Mouse (Mus musculus): ENCODE results near the gene Rnf115. TPM values are rescaled to one million over a fixed set of nuclear protein-coding genes. Genes with fewer than 3 reads are reported as not detected.

Gene Rnf115
- polyA plus RNA-seq, 1 experiment from 2014 or later, result 59.6 TPM

GRCm38 (mm10) chr3:96812395-96813091 is 85.1 kb downstream of the Rnf115 start:
- H3K4me3 ChIP-seq, result 0 out of 2 replicates have a peak overlapping the region, but pooled peaks have one; percentile 15

GRCm38 (mm10) chr3:96813106-96813505 is 85.6 kb downstream of the Rnf115 start:
- 0 out of 2 replicates have a peak overlapping the region, but pooled peaks have one; percentile 37 for H3K4me3 ChIP-seq
- DNase-seq (ENCODE audit: low spot score), result peak; percentile 92
- 8% methylated on average over 9 of the region's 9 CpGs for WGBS

More at GRCm38 (mm10) chr3:96812395-96813091, 85.1 kb downstream of the Rnf115 start:
- WGBS, result 42% methylated on average over 20 of the region's 20 CpGs
- no peaks in the 10 kb centered on the region for H3K36me3 ChIP-seq
- no peaks in the 10 kb centered on the region for H3K9me3 ChIP-seq
- H3K27ac ChIP-seq, result no peak overlapping the region
- peaks cover 31% of the 10 kb centered on the region for H3K4me1 ChIP-seq
- peak; percentile 84 for DNase-seq (ENCODE audit: low spot score)
- H3K27me3 ChIP-seq (ENCODE audit: insufficient read depth, poor library complexity, severe bottlenecking), result peaks cover 9% of the 10 kb centered on the region

GRCm38 (mm10) chr3:96813591-96814244 is 86.3 kb downstream of the Rnf115 start:
- H3K27me3 ChIP-seq (ENCODE audit: insufficient read depth, poor library complexity, severe bottlenecking), result peaks cover 9% of the 10 kb centered on the region
- 29% methylated on average over 7 of the region's 7 CpGs for WGBS
- no peaks in the 10 kb centered on the region for H3K9me3 ChIP-seq
- peak overlapping the region; percentile 6; the same call in 1 of the 2 replicates for H3K27ac ChIP-seq
- peaks cover 24% of the 10 kb centered on the region for H3K4me1 ChIP-seq
- no peaks in the 10 kb centered on the region for H3K36me3 ChIP-seq
- DNase-seq (ENCODE audit: low spot score), result no peak
- peak overlapping the region; percentile 37; the same call in 1 of the 2 replicates for H3K4me3 ChIP-seq

More at GRCm38 (mm10) chr3:96813106-96813505, 85.6 kb downstream of the Rnf115 start:
- H3K4me1 ChIP-seq, result peaks cover 30% of the 10 kb centered on the region
- H3K9me3 ChIP-seq, result no peaks in the 10 kb centered on the region
- H3K27me3 ChIP-seq (ENCODE audit: insufficient read depth, poor library complexity, severe bottlenecking), result peaks cover 9% of the 10 kb centered on the region
- no peaks in the 10 kb centered on the region for H3K36me3 ChIP-seq
- 0 out of 2 replicates have a peak overlapping the region, but pooled peaks have one; percentile 6 for H3K27ac ChIP-seq

GRCm38 (mm10) chr3:96814342-96814741 is 86.9 kb downstream of the Rnf115 start:
- Histone ChIP-seq H3K4me3 (no peak overlapping the region), H3K4me1 (peaks cover 22% of the 10 kb centered on the region), H3K27me3 (ENCODE audit: insufficient read depth, poor library complexity, severe bottlenecking) (peaks cover 9% of the 10 kb centered on the region), H3K9me3 (no peaks in the 10 kb centered on the region), H3K36me3 (no peaks in the 10 kb centered on the region), H3K27ac (no peak overlapping the region; the same call in 1 of the 2 replicates)
- 23% methylated on average over 6 of the region's 6 CpGs for WGBS
- no peak for DNase-seq (ENCODE audit: low spot score)

GRCm38 (mm10) chr3:96820116-96820915 is 92.9 kb downstream of the Rnf115 start:
- 70% methylated on average over 6 of the region's 6 CpGs for WGBS

GRCm38 (mm10) chr3:96821581-96821980 is 94.1 kb downstream of the Rnf115 start:
- no peak overlapping the region for H3K4me3 ChIP-seq
- no peaks in the 10 kb centered on the region for H3K36me3 ChIP-seq
- WGBS, result 80% methylated on average over 4 of the region's 4 CpGs
- no peaks in the 10 kb centered on the region for H3K9me3 ChIP-seq
- no peaks in the 10 kb centered on the region for H3K27me3 ChIP-seq (ENCODE audit: insufficient read depth, poor library complexity, severe bottlenecking)
- H3K27ac ChIP-seq, result no peak overlapping the region
- DNase-seq (ENCODE audit: low spot score), result peak; percentile 51
- H3K4me1 ChIP-seq, result 0 out of 2 replicates have a peak, but pooled peaks cover 3% of the 10 kb centered on the region

More at GRCm38 (mm10) chr3:96820116-96820915, 92.9 kb downstream of the Rnf115 start:
- no peaks in the 10 kb centered on the region for H3K36me3 ChIP-seq
- no peak overlapping the region for H3K27ac ChIP-seq
- no peak overlapping the region for H3K4me3 ChIP-seq
- H3K27me3 ChIP-seq (ENCODE audit: insufficient read depth, poor library complexity, severe bottlenecking), result peaks cover 5% of the 10 kb centered on the region; the same call in 1 of the 2 replicates
- DNase-seq (ENCODE audit: low spot score), result peak; percentile 45
- no peaks in the 10 kb centered on the region for H3K9me3 ChIP-seq
- H3K4me1 ChIP-seq, result 0 out of 2 replicates have a peak, but pooled peaks cover 3% of the 10 kb centered on the region

- Histone ChIP-seq H3K27ac (no peak overlapping the region), H3K27me3 (ENCODE audit: insufficient read depth, poor library complexity, severe bottlenecking) (no peaks in the 10 kb centered on the region), H3K9me3 (no peaks in the 10 kb centered on the region), H3K36me3 (no peaks in the 10 kb centered on the region), H3K4me3 (no peak overlapping the region), H3K4me1 (0 out of 2 replicates have a peak, but pooled peaks cover 6% of the 10 kb centered on the region)
- 80% methylated on average over 3 of the region's 3 CpGs for WGBS
- DNase-seq (ENCODE audit: low spot score), result no peak
Observed at GRCm38 (mm10) chr3:96823701-96824100, 96.2 kb downstream of the Rnf115 start.

- H3K9me3 ChIP-seq, result no peaks in the 10 kb centered on the region
- peaks cover 5% of the 10 kb centered on the region; the same call in 1 of the 2 replicates for H3K27me3 ChIP-seq (ENCODE audit: insufficient read depth, poor library complexity, severe bottlenecking)
- no peaks in the 10 kb centered on the region for H3K36me3 ChIP-seq
- DNase-seq (ENCODE audit: low spot score), result no peak
- no peak overlapping the region for H3K4me3 ChIP-seq
- H3K27ac ChIP-seq, result no peak overlapping the region
- 83% methylated on average over 12 of the region's 12 CpGs for WGBS
- 0 out of 2 replicates have a peak, but pooled peaks cover 6% of the 10 kb centered on the region for H3K4me1 ChIP-seq
Observed at GRCm38 (mm10) chr3:96824614-96825013, 97.2 kb downstream of the Rnf115 start.

GRCm38 (mm10) chr3:96825261-96825660 is 97.8 kb downstream of the Rnf115 start:
- H3K9me3 ChIP-seq, result no peaks in the 10 kb centered on the region
- WGBS, result 50% methylated on average over 11 of the region's 11 CpGs
- H3K27ac ChIP-seq, result no peak overlapping the region
- H3K27me3 ChIP-seq (ENCODE audit: insufficient read depth, poor library complexity, severe bottlenecking), result peaks cover 11% of the 10 kb centered on the region; the same call in 1 of the 2 replicates
- 0 out of 2 replicates have a peak, but pooled peaks cover 4% of the 10 kb centered on the region for H3K4me1 ChIP-seq
- no peak overlapping the region for H3K4me3 ChIP-seq
- DNase-seq (ENCODE audit: low spot score), result no peak
- no peaks in the 10 kb centered on the region for H3K36me3 ChIP-seq

GRCm38 (mm10) chr3:96828308-96828864 is 100.9 kb downstream of the Rnf115 start:
- Histone ChIP-seq H3K27me3 (ENCODE audit: insufficient read depth, poor library complexity, severe bottlenecking) (peaks cover 14% of the 10 kb centered on the region; the same call in 1 of the 2 replicates), H3K27ac (no peak overlapping the region), H3K9me3 (no peaks in the 10 kb centered on the region), H3K4me3 (peak overlapping the region; percentile 23; the same call in 1 of the 2 replicates), H3K36me3 (no peaks in the 10 kb centered on the region), H3K4me1 (0 out of 2 replicates have a peak, but pooled peaks cover 11% of the 10 kb centered on the region)
- WGBS, result 25% methylated on average over 15 of the region's 15 CpGs
- DNase-seq (ENCODE audit: low spot score), result no peak

- no peaks in the 10 kb centered on the region for H3K9me3 ChIP-seq
- no peak for DNase-seq (ENCODE audit: low spot score)
- H3K27me3 ChIP-seq (ENCODE audit: insufficient read depth, poor library complexity, severe bottlenecking), result peaks cover 14% of the 10 kb centered on the region; the same call in 1 of the 2 replicates
- 0 out of 2 replicates have a peak, but pooled peaks cover 11% of the 10 kb centered on the region for H3K4me1 ChIP-seq
- H3K36me3 ChIP-seq, result no peaks in the 10 kb centered on the region
- 65% methylated on average over 1 of the region's 1 CpGs for WGBS
- no peak within 1 kb of the TSS for H3K27ac ChIP-seq
- peak within 1 kb of the TSS; percentile 23; the same call in 1 of the 2 replicates for H3K4me3 ChIP-seq
Observed at GRCm38 (mm10) chr3:96828984-96829383, 101.5 kb downstream of the Rnf115 start, which contains the start of the genes Pdzk1 and Cd160. Gene Pdzk1, plus strand, starts transcription at chr3:96829284. Gene Cd160, minus strand, starts transcription at chr3:96829351.

- DNase-seq (ENCODE audit: low spot score), result no peak
Observed at GRCm38 (mm10) chr3:96829856-96830255, 102.4 kb downstream of the Rnf115 start.

More at GRCm38 (mm10) chr3:96829856-96830255, 102.4 kb downstream of the Rnf115 start:
- Histone ChIP-seq H3K4me3 (no peak overlapping the region), H3K27ac (no peak overlapping the region), H3K36me3 (no peaks in the 10 kb centered on the region), H3K27me3 (ENCODE audit: insufficient read depth, poor library complexity, severe bottlenecking) (peaks cover 14% of the 10 kb centered on the region; the same call in 1 of the 2 replicates), H3K4me1 (0 out of 2 replicates have a peak, but pooled peaks cover 11% of the 10 kb centered on the region), H3K9me3 (no peaks in the 10 kb centered on the region)
- WGBS, result 80% methylated on average over 10 of the region's 10 CpGs

All from heart, embryonic 10.5 days (tissue).